Mouse (Mus musculus) testis, adult 2 months (tissue): ENCODE measurements around the gene Prrt4.

Experiments
- CTCF ChIP-seq: fragments of 200-500 bp; IDR thresholded peaks from 2 replicates; pipeline ENCODE4 v1.5.1; 2012; ENCODE audit warnings: low read depth, mild to moderate bottlenecking, inconsistent platforms, low read length, moderate library complexity; ENCODE audit not compliant: control insufficient read depth, insufficient read depth, insufficient replicate concordance
- POLR2A ChIP-seq: fragments of 200-500 bp; IDR thresholded peaks from 2 replicates; pipeline ENCODE4 v1.6.1; 2012; ENCODE audit warnings: low read depth, mild to moderate bottlenecking, inconsistent platforms, low read length, moderate library complexity; ENCODE audit not compliant: control insufficient read depth

DNA sequence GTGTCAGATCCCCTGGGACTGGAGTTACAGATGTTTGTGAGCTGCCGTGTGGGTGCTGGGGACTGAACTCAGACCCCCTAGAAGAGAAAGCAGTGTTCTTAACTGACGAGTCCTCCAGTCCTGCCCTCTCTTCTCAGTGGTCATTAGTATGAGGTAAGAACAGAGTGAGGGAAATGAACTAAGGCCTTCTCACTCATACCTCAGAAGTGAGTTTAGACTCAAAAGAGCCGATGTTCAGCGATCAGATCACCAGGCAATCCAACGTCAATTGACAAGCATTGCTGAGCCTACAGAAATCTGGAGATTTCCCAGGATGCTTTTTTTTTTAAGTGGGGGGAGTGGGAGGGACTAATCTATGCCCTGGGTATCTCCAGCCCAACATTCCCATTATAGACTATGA lies 23.1 kb downstream of the Prrt4 start:
- TF ChIP-seq CTCF = no peak
- no peak for TF ChIP-seq POLR2A
